Mouse (Mus musculus) spleen, embryonic (tissue): ENCODE results near the gene Gm17087.

Experiments used
- CTCF ChIA-PET: fragments of 350-600 bp; sonication (Branson Sonifier 250); formaldehyde crosslinking; loops from one replicate; lab custom pipeline; 2022; lab: Charles Lee

Gm17087 gene

GRCm38 (mm10) chr17:8546366-8546765 lies 20.4 kb downstream of the Gm17087 start:
- CTCF ChIA-PET: no interaction called here

GRCm38 (mm10) chr17:8541974-8542538 lies 24.7 kb downstream of the Gm17087 start:
- CTCF ChIA-PET: no interaction called here

- CTCF ChIA-PET: no interaction called here
Observed at GRCm38 (mm10) chr17:8538102-8538501, 28.6 kb downstream of the Gm17087 start.

GRCm38 (mm10) chr17:8536522-8536921 lies 30.2 kb downstream of the Gm17087 start:
- CTCF ChIA-PET: no interaction called here

GRCm38 (mm10) chr17:8533828-8534227 lies 32.9 kb downstream of the Gm17087 start:
- CTCF ChIA-PET: no interaction called here

- CTCF ChIA-PET: no interaction called here
Observed at GRCm38 (mm10) chr17:8532609-8533008, 34.1 kb downstream of the Gm17087 start.

- CTCF ChIA-PET: no interaction called here
Observed at GRCm38 (mm10) chr17:8528641-8529040, 38.1 kb downstream of the Gm17087 start.

DNA sequence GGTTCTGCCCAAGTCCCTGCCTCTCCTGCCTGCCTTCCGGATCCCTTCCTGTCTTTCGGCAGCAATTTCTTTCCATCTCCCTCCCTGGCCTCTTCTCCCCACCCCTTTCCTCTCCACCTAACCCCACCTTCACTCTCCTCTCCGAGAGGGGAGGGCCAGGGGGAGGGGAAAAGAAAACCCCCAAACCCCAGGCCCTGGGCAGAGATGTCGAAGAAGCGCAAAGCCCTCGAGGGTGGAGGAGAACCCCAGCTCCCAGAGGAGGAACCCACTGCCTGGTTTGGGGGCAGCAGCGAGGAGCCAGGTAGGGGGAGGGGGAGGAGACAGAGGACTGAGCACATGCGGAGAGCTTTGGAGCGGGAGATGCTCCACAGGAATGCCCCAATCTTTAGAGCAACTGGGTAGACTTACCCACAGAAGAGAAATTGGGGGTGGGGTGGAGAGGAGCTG lies 39.9 kb downstream of the Gm17087 start:
- CTCF ChIA-PET: no interaction called here

GRCm38 (mm10) chr17:8525971-8526740 lies 40.6 kb downstream of the Gm17087 start:
- CTCF ChIA-PET: no interaction called here

DNA sequence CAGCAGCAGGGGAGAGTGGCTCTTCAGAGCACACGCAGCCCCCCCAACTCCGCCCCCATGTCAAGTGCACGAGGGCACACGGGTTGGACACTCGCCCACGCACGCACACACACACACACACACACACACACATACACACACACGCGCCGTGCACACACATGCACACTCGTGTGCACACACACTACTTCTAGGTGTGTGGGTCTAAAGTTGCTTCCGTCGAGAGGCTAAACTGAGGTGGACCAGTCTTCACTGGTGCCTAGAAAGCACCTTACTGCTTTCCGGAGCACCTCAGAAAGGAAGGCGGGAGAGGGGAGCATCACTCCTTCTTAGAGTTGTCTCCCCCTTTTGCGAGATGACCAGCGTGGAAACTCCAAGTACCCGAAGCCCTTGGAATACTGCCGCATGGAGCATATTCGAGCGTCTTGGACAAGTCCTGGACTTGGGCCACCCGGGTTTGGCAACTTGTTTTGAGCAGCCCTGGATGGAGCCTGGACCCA lies 41.5 kb downstream of the Gm17087 start, which contains the start of gene Pde10a:
Pde10a (plus strand) TSS at position 148 of the 497 bp plus-strand sequence.
- CTCF ChIA-PET: no interaction called here

- CTCF ChIA-PET: no interaction called here
Observed at GRCm38 (mm10) chr17:8524387-8525165, 42.2 kb downstream of the Gm17087 start.

- CTCF ChIA-PET: no interaction called here
Observed at GRCm38 (mm10) chr17:8523986-8524385, 42.8 kb downstream of the Gm17087 start.

- CTCF ChIA-PET: no interaction called here
Observed at GRCm38 (mm10) chr17:8516006-8516405, 50.7 kb downstream of the Gm17087 start.
